Mouse (Mus musculus) adrenal gland, postnatal 36 days (tissue): ENCODE measurements at regions not wholly inside any gene's neighbourhood (a gene's known extent, or its start where the extent isn't known, plus 50 kb on each side); places are given as distances from the start of the nearest gene placed in this dataset. TPM values are rescaled to one million over a fixed set of nuclear protein-coding genes. Genes with fewer than 3 reads are reported as not detected.

ENCODE experiments used
- DNase-seq, 2 experiments: peaks; one replicate each; pipeline ENCODE4 v3.0.0; 2021; ENCODE audit warnings: mixed read lengths in 1 of 2
- microRNA-seq: library from miRNA; unstranded; fragments of <30 nt; microRNA quantifications from one replicate; pipeline ENCODE4 v1.2.0, GENCODE M21; 2021

GRCm38 (mm10) chr16:92917356-92917755, 91.4 kb upstream of the Runx1 start:
- no peak for DNase-seq

- no peak for DNase-seq
Observed at GRCm38 (mm10) chr16:92915651-92916050, 89.7 kb upstream of the Runx1 start.

- no peak for DNase-seq
Observed at GRCm38 (mm10) chr16:92906873-92907272, 80.9 kb upstream of the Runx1 start.

- DNase-seq = peak; percentile 7 to 33
Observed at GRCm38 (mm10) chr16:92905626-92906025, 79.7 kb upstream of the Runx1 start.

GRCm38 (mm10) chr16:92903892-92904473, 78.0 kb upstream of the Runx1 start:
- no peak for DNase-seq

- no peak for DNase-seq
Observed at GRCm38 (mm10) chr16:92903486-92903885, 77.5 kb upstream of the Runx1 start.

- DNase-seq = no peak
Observed at GRCm38 (mm10) chr16:92899704-92900103, 73.8 kb upstream of the Runx1 start.

- DNase-seq = no peak
Observed at GRCm38 (mm10) chr16:92891741-92892140, 65.8 kb upstream of the Runx1 start.

GRCm38 (mm10) chr16:92890713-92891112, 64.8 kb upstream of the Runx1 start:
- DNase-seq = no peak

GRCm38 (mm10) chr16:92889537-92889936, 63.6 kb upstream of the Runx1 start:
- DNase-seq = no peak

GRCm38 (mm10) chr16:92886226-92886625, 60.3 kb upstream of the Runx1 start:
- no peak for DNase-seq

- DNase-seq = no peak
Observed at GRCm38 (mm10) chr16:92883821-92884272, 57.9 kb upstream of the Runx1 start.

GRCm38 (mm10) chr16:92880356-92881043, 54.6 kb upstream of the Runx1 start:
- DNase-seq = no peak

GRCm38 (mm10) chr16:92878081-92878480, 52.1 kb upstream of the Runx1 start:
- no peak for DNase-seq

Small RNAs in the stretch of these regions (microRNA-seq; reads per million reads assigned to microRNA genes)
- gene Gm28003 = not detected
- 1.00 reads per million for gene Mir802
